Mouse (Mus musculus) midbrain, embryonic 15.5 days (tissue): ENCODE results near the gene Tnxb. TPM values are rescaled to one million over a fixed set of nuclear protein-coding genes. Genes with fewer than 3 reads are reported as not detected.
A peak's percentile ranks its signal among the peaks of the same experiment; 100 is the strongest.

Experiments
- ATAC-seq: fragments of 200-750 bp; cut with Nextera tagmentation; replicated peaks from 2 replicates; pipeline ENCODE4 v1.8.0; 2017; ENCODE audit warnings: moderate TSS enrichment
- H3K27ac ChIP-seq: fragments of 300-500 bp; sonication (generic); 2 replicates; pipeline ENCODE4 v1.5.1; 2015; ENCODE audit warnings: mild to moderate bottlenecking, inconsistent platforms
- H3K27me3 ChIP-seq: fragments of 300-500 bp; sonication (generic); replicated peaks from 2 replicates; pipeline ENCODE4 v1.6.1; 2015; ENCODE audit warnings: inconsistent platforms
- H3K36me3 ChIP-seq: fragments of 300-500 bp; sonication (generic); replicated peaks from 2 replicates; pipeline ENCODE4 v1.6.1; 2015; ENCODE audit warnings: inconsistent platforms
- H3K4me1 ChIP-seq: fragments of 300-500 bp; sonication (generic); 2 replicates; pipeline ENCODE4 v1.6.1; 2015; ENCODE audit warnings: inconsistent platforms
- H3K4me2 ChIP-seq: fragments of 300-500 bp; sonication (generic); 2 replicates; pipeline ENCODE4 v1.6.1; 2015; ENCODE audit warnings: inconsistent platforms, mild to moderate bottlenecking, moderate library complexity
- H3K4me3 ChIP-seq: fragments of 300-500 bp; sonication (generic); 2 replicates; pipeline ENCODE4 v1.5.1; 2015; ENCODE audit warnings: mild to moderate bottlenecking, inconsistent platforms
- H3K9ac ChIP-seq: fragments of 300-500 bp; sonication (generic); 2 replicates; pipeline ENCODE4 v1.6.1; 2015; ENCODE audit warnings: mild to moderate bottlenecking, inconsistent platforms
- H3K9me3 ChIP-seq: fragments of 300-500 bp; sonication (generic); 2 replicates; pipeline ENCODE4 v1.6.1; 2016; ENCODE audit warnings: inconsistent platforms
- WGBS: fragments of 180-500 bp; shearing (Covaris S2); methylation state at CpG from one replicate; pipeline ENCODE4 v1.1.7; 2015; ENCODE audit warnings: mixed read lengths; 5-methylcytosine and 5-hydroxymethylcytosine counted together
- polyA plus RNA-seq: library from polyadenylated mRNA; unstranded; fragments of >200 nt; fragmentation: Nextera tagmentation; extraction: Ambion mirVana; gene quantifications from 2 replicates; pipeline ENCODE4 v1.2.1, GENCODE M21; 2015

The Tnxb gene
- polyA plus RNA-seq, 1 experiment from 2014 or later, result 0.18 TPM

DNA sequence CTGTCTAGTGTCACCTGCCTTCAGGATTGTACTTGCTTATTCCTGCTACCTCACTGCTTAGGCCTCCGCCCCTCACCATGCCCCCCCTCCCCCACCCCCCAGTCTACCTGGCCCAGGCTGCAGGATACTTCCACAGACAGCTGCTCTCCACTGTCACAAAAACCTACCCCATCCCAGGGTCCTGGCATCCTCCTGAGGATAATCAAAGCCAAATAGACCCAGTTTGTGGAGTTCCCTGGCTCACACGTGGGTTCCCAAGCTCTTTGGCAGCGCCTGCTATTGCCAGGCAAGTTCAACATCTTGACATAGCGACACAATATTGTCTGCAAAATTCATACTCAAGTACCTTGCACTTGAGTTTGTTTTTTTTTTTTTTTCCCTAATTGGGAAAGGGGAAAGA, 10.3 kb downstream of the Tnxb start:
- WGBS, result 78% methylated on average over 4 of the region's 4 CpGs
- Histone ChIP-seq H3K4me1 (no peaks in the 10 kb centered on the region), H3K27me3 (no peaks in the 10 kb centered on the region), H3K9ac (no peak overlapping the region), H3K4me3 (no peak overlapping the region), H3K27ac (no peak overlapping the region), H3K36me3 (no peaks in the 10 kb centered on the region), H3K9me3 (no peaks in the 10 kb centered on the region), H3K4me2 (no peak overlapping the region)
- ATAC-seq, result no peak

DNA sequence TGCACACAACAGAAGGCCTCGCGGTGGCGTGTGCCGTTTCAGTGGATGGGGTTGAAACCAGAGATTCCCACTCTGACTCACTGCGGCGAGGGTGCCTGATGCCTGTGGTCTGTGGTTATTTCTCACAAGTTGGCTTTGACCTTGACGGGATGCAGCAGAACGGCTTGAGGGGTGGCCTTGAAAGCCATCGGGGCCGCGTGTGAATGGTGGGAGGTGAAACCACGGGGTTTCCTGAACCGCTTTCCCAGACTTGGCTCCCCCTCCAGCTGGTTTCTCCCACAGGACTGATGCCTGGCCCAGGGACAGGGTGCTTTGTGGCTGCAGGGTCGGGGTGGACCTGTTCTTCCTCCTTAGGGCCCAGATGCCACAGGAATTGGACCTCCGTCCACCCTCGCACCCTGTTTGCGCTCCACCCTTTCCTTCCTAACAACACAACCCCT, 10.8 kb downstream of the Tnxb start:
- no peaks in the 10 kb centered on the region for H3K4me1 ChIP-seq
- no peaks in the 10 kb centered on the region for H3K9me3 ChIP-seq
- no peaks in the 10 kb centered on the region for H3K36me3 ChIP-seq
- no peaks in the 10 kb centered on the region for H3K27me3 ChIP-seq
- 81% methylated on average over 17 of the region's 17 CpGs for WGBS
- no peak overlapping the region for H3K4me2 ChIP-seq
- no peak overlapping the region for H3K27ac ChIP-seq
- H3K4me3 ChIP-seq, result no peak overlapping the region
- no peak for ATAC-seq
- H3K9ac ChIP-seq, result no peak overlapping the region

DNA sequence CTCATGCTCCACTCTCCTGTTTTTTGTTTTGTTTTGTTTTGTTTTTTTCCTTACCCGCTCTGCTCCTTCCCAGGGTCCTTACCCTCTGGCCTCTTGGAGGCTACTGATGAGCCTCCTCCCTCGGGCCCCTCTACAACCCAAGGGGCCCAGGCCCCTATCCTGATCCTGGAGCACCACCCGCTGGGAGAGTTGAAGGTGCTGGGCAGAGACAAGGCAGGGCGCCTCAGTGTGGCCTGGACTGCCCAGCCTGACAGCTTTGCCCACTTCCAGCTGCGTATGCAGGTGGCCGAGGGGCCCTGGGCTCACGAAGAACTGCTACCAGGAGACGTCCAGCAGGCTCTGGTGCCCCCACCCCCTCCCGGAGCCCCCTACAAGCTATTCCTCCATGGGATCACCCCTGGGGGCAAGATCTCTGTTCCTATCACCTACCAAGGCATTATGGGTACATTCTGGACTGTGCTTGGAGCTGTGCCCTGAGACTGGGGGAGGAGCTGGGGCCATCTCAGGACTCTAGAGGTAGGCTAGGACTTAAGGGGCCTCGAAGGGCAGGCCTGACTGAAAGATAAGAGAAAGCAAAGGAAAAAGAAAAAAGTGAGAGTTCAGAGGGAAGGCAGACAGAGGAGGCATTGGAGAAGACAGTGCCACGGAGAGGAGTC, 11.7 kb downstream of the Tnxb start:
- Histone ChIP-seq H3K27ac (no peak overlapping the region), H3K36me3 (no peaks in the 10 kb centered on the region), H3K4me3 (no peak overlapping the region), H3K9me3 (no peaks in the 10 kb centered on the region), H3K4me2 (no peak overlapping the region), H3K27me3 (no peaks in the 10 kb centered on the region), H3K9ac (no peak overlapping the region), H3K4me1 (no peaks in the 10 kb centered on the region)
- ATAC-seq, result no peak
- WGBS, result 70% methylated on average over 11 of the region's 11 CpGs

DNA sequence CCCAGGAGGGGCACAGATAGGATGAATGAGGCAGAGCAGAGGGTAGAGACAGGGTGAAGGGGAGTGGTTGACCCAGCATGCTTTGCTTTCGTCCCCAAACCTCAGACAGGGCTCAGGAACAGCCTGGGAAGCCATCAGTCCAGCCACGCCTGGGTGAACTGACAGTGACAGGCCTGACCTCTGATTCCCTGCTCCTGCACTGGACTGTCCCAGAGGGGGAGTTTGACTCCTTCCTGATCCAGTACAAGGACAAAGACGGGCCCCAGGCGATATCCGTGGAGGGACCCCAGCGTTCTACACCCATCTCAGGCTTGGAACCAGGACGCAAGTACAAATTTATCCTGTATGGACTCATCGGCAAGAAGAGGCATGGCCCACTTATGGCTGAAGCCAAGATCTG, 12.8 kb downstream of the Tnxb start:
- Histone ChIP-seq H3K9me3 (no peaks in the 10 kb centered on the region), H3K4me3 (no peak overlapping the region), H3K4me2 (no peak overlapping the region), H3K36me3 (no peaks in the 10 kb centered on the region), H3K27me3 (no peaks in the 10 kb centered on the region), H3K4me1 (no peaks in the 10 kb centered on the region), H3K9ac (no peak overlapping the region), H3K27ac (no peak overlapping the region)
- WGBS, result 72% methylated on average over 8 of the region's 8 CpGs
- ATAC-seq, result no peak

DNA sequence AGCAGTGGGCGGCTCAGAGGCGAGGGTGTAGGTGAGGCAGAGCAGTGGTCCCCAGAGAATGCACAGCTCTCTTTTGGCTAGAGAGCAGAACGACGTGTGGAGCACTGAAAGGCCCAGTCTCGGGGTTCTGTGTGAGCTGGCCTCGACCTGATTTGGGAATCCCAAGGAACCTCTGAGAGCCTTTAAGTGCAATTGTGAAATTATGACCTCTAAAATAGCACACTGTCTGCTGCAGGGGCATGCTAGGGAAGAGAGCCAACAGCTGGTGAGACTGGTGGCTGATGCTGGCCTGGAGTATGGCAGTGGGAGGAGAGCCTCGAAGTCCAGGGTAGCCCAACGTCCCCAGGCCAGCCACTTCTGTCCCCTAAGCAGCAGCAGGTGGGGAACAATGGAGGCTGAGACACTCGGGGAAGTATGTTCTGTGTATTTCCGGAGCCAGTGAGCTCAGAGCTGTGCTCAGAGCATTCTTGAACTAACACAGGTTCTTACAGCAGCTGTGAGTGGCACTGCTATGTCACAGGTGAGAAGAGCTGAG, 13.4 kb downstream of the Tnxb start:
- H3K27me3 ChIP-seq, result no peaks in the 10 kb centered on the region
- no peak overlapping the region for H3K4me3 ChIP-seq
- no peak overlapping the region for H3K27ac ChIP-seq
- no peaks in the 10 kb centered on the region for H3K36me3 ChIP-seq
- ATAC-seq, result no peak
- H3K9ac ChIP-seq, result no peak overlapping the region
- no peak overlapping the region for H3K4me2 ChIP-seq
- WGBS, result 66% methylated on average over 10 of the region's 10 CpGs
- H3K9me3 ChIP-seq, result no peaks in the 10 kb centered on the region
- no peaks in the 10 kb centered on the region for H3K4me1 ChIP-seq

DNA sequence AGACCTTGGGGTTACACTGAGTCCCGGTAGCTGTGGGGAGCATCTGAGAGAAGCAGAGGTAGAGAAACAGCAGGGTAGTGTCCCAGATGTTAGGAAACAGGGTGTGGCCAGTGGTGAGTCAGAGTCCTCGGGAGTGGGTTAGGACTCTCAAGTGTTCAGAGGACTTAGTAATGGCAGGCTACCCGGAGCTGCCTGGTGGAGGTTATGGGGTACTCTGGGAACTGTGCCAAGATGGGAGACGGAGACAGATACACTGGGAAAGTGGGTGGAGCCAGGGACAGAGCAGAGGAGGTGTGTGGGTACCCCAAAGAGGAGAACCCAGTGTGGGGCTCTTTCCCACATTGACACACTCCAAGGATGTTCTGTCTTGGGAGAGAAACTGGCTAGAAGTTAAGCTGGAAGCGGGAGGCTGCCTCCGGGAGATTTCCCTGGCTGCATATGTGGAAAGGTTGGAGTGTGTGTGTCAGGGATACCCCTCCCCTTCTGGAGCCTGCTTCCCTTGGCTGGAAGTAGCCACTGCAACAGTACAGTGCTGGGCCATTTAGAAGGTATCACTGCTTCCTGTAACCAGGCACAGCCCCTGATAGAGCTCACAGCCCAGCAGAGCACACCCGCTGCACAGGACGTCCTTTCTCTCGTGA, 14.0 kb downstream of the Tnxb start:
- Histone ChIP-seq H3K4me3 (no peak overlapping the region), H3K9ac (no peak overlapping the region), H3K36me3 (no peaks in the 10 kb centered on the region), H3K27me3 (no peaks in the 10 kb centered on the region), H3K27ac (no peak overlapping the region), H3K4me1 (no peaks in the 10 kb centered on the region), H3K4me2 (no peak overlapping the region), H3K9me3 (no peaks in the 10 kb centered on the region)
- ATAC-seq, result no peak
- WGBS, result 80% methylated on average over 9 of the region's 9 CpGs

DNA sequence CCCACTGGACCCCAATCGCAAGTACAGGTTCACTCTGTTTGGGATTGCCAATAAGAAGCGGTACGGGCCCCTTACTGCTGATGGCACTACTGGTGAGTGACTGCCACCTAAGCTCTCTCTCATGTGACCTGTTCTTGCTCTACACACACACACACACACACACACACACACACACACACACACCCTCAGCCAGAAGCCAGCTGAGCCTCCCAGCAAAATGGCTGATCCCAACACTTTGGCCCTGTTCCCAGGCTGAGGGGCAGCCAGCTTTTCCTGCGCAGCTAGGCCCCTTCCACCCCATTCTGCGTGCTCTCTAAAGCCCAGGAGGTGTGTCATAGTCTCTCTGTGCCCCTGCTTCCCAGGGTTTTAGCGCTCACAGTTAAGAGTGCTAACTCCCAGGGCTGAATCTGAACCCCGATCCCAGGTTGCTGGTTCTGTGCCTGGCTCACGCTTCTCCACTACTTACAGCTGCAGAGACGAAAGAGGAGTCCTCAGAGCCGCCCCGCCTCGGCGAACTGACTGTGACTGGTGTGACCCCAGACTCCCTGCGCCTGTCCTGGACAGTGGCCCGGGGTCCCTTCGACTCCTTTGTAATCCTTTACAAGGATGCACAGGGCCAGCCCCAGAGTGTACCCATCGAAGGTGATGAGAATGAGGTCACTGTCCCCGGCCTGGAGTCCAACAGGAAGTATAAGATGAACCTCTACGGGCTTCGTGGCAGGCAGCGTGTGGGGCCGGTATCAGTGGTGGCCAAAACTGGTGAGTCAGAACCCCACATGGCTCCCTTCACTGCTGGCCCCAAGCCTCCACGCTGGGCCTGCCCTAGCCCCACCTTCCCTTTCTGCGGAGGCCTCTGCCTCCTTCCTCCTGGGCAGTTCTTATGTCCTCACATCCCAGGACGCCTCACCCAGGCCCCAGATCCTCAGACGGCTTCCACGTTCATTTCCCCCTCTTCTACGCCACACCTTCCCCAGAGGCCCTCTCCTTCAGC, 15.1 kb downstream of the Tnxb start:
- WGBS, result 80% methylated on average over 28 of the region's 28 CpGs
- H3K27ac ChIP-seq, result no peak overlapping the region
- H3K9ac ChIP-seq, result no peak overlapping the region
- H3K9me3 ChIP-seq, result no peaks in the 10 kb centered on the region
- no peaks in the 10 kb centered on the region for H3K4me1 ChIP-seq
- H3K36me3 ChIP-seq, result no peaks in the 10 kb centered on the region
- no peak overlapping the region for H3K4me3 ChIP-seq
- no peaks in the 10 kb centered on the region for H3K27me3 ChIP-seq
- no peak overlapping the region for H3K4me2 ChIP-seq
- peak; percentile 30; the same call in 1 of the 2 replicates for ATAC-seq

DNA sequence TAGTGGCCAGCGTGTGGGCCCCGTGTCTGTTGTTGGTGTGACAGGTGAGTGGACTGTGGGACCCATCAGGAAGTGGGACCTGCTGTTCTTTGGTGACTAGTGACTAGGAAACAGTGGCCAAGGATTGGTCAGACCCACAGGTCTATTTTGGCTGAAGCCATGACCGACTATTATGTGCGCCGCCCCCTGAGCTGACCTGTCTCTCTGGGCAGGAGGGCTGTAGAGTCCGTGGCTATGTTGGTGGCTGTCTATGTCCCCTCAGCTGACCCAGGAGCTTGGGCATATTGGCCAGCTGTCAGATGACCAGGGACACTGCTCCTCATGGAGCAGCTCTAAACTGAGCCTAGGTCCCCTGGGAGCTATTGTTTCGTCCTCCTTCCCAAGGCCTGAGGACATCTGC, 18.6 kb downstream of the Tnxb start:
- no peak overlapping the region for H3K4me3 ChIP-seq
- no peaks in the 10 kb centered on the region for H3K27me3 ChIP-seq
- no peak for ATAC-seq
- H3K27ac ChIP-seq, result no peak overlapping the region
- WGBS, result 92% methylated on average over 7 of the region's 7 CpGs
- no peaks in the 10 kb centered on the region for H3K9me3 ChIP-seq
- H3K36me3 ChIP-seq, result no peaks in the 10 kb centered on the region
- H3K4me1 ChIP-seq, result no peaks in the 10 kb centered on the region
- H3K9ac ChIP-seq, result no peak overlapping the region
- no peak overlapping the region for H3K4me2 ChIP-seq

DNA sequence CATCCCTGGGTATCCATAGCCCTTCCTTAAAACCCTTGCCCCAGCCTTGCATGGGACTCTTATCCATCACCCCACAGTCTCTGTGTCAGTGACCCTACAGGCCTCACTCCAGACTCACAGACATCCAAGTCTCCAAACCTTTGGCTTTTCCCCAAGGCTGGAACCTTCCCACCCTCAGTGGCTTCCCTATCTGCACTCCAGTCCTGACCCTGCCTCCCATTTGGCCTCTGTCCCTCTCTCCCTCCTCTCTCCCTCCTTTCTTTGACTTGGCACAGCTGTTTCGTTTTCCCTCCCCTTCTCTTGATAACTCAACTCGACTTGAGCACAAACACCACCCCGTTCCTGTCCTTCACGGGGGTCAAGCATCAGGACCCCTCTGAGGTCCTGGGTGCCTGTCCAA, 20.1 kb downstream of the Tnxb start:
- Histone ChIP-seq H3K9me3 (no peaks in the 10 kb centered on the region), H3K4me3 (no peak overlapping the region), H3K27me3 (no peaks in the 10 kb centered on the region), H3K27ac (no peak overlapping the region), H3K9ac (no peak overlapping the region), H3K36me3 (no peaks in the 10 kb centered on the region), H3K4me1 (no peaks in the 10 kb centered on the region), H3K4me2 (no peak overlapping the region)
- no peak for ATAC-seq
- WGBS, result 79% methylated on average over 4 of the region's 4 CpGs

DNA sequence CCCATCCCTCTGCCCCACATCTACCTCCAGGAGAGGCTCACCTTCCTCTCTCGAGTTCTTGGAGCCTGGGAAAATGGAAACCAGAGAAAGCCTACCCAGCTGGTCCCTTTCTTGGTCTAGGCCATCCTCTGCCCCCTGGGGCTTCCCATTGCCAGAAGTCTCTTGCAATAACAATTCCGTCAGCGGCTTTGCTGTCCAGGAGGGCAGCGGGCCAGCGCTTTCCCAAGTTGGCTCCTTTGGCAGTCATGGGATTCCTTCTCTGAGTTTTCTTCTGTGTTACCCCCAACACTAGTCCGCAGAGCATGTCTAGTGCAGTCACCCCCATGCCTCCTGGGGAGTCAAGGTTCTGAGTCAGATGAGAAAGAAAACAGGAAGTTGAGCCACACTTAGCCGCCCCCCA, 22.6 kb downstream of the Tnxb start:
- Histone ChIP-seq H3K27ac (no peak overlapping the region), H3K27me3 (no peaks in the 10 kb centered on the region), H3K9me3 (no peaks in the 10 kb centered on the region), H3K9ac (no peak overlapping the region), H3K4me1 (no peaks in the 10 kb centered on the region), H3K4me2 (no peak overlapping the region), H3K36me3 (no peaks in the 10 kb centered on the region), H3K4me3 (no peak overlapping the region)
- WGBS, result 68% methylated on average over 7 of the region's 7 CpGs
- ATAC-seq, result no peak

DNA sequence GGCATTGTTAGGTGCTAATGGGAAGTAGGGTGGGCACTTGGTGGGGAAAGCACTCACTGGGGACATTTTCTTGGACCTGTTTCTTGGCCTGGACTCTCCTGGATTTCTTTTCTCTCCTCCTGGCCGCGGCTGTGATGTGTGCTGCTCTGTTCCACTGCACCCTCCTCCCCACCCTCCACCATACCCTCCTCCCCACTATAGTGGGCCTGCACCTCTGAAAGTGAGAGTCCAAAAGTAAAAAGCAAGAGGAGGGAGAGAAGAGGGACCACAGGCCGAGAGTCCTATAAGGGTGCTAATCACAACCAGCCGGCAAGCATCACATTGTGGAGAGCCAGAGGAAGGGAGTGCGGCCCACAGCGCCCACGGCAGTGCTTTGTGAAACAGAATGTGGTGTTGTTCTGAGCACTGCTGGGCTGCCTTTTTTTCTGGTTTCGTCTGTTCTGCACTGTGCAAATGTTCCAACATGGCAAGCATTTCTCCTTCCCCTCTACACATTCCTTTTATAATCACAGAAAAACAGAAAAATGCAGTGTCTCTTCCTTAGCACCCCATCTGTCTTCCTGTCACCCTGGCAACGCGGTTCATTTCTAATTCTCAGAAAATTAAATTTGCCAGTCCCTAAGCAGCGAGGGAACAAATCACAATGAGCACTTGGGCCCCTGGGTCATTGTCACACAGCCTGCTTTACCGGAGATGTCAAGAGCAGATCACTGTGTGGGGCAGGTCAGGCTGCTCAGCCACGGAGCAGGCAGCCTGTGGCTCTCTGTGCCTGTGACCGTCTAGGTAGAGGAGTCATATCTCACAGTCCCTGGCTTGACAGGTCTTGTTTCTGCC, 29.5 kb downstream of the Tnxb start:
- H3K4me2 ChIP-seq, result no peak overlapping the region
- peak overlapping the region; percentile 58 for H3K27ac ChIP-seq
- ATAC-seq, result peak; percentile 30; the same call in 1 of the 2 replicates
- 40% methylated on average over 14 of the region's 14 CpGs for WGBS
- no peaks in the 10 kb centered on the region for H3K27me3 ChIP-seq
- H3K9ac ChIP-seq, result no peak overlapping the region
- no peaks in the 10 kb centered on the region for H3K9me3 ChIP-seq
- no peaks in the 10 kb centered on the region for H3K36me3 ChIP-seq
- H3K4me1 ChIP-seq, result peaks cover 5% of the 10 kb centered on the region
- no peak overlapping the region for H3K4me3 ChIP-seq
